Mouse (Mus musculus) G1E (cell line): ENCODE results near the gene Ppm1d. TPM values are rescaled to one million over a fixed set of nuclear protein-coding genes. Genes with fewer than 3 reads are reported as not detected.

Experiments
- ATAC-seq: 2 replicates; pipeline ENCODE4 v1.8.0; 2016; ENCODE audit warnings: mild to moderate bottlenecking; ENCODE audit not compliant: insufficient number of reproducible peaks, poor library complexity, low FRiP score, severe bottlenecking; ENCODE audit errors: extremely low read depth
- DNase-seq: peaks from one replicate; pipeline ENCODE4 v3.0.0; 2012; ENCODE audit warnings: low spot score
- H3K27me3 ChIP-seq: 2 replicates; pipeline ENCODE4 v1.6.1; 2012; ENCODE audit warnings: mild to moderate bottlenecking, low read length, inconsistent platforms; ENCODE audit not compliant: insufficient read depth
- H3K36me3 ChIP-seq: replicated peaks from 2 replicates; pipeline ENCODE3; 2012; ENCODE audit warnings: mild to moderate bottlenecking, inconsistent platforms
- H3K4me1 ChIP-seq: 2 replicates; pipeline ENCODE4 v1.6.1; 2012; ENCODE audit warnings: low read depth, low read length, inconsistent platforms, mixed read lengths; ENCODE audit not compliant: insufficient read depth
- H3K4me3 ChIP-seq: 2 replicates; pipeline ENCODE4 v1.5.1; 2012; ENCODE audit warnings: low read depth, mild to moderate bottlenecking, inconsistent platforms, low read length, moderate library complexity, mixed read lengths
- H3K9me3 ChIP-seq: replicated peaks from 2 replicates; pipeline ENCODE4 v1.6.1; 2012; ENCODE audit warnings: inconsistent platforms
- CTCF ChIP-seq: IDR thresholded peaks from 2 replicates; pipeline ENCODE4 v1.5.1; 2012; ENCODE audit warnings: low read depth, low read length, inconsistent platforms, mixed read lengths
- GATA1 ChIP-seq: IDR thresholded peaks from 2 replicates; pipeline ENCODE4 v1.6.1; 2012; ENCODE audit warnings: borderline replicate concordance, low read length, inconsistent platforms, mixed read lengths
- GATA2 ChIP-seq: IDR thresholded peaks from 2 replicates; pipeline ENCODE4 v1.6.1; 2012; ENCODE audit warnings: low read depth, low read length, inconsistent platforms, borderline replicate concordance
- POLR2AphosphoS5 ChIP-seq: IDR thresholded peaks from 2 replicates; pipeline ENCODE4 v1.6.1; 2012; ENCODE audit warnings: low read depth, low read length, inconsistent platforms; ENCODE audit not compliant: insufficient replicate concordance
- TAL1 ChIP-seq: conservative IDR thresholded peaks from 2 replicates; pipeline ENCODE4 v1.6.1; 2012; ENCODE audit warnings: low read depth, low read length, inconsistent platforms, mixed read lengths
- polyA plus RNA-seq: library from polyadenylated mRNA; stranded (reverse); fragments of >175 nt; gene quantifications from 2 replicates; pipeline ENCODE4 v1.2.3, GENCODE M21; 2012
- total RNA-seq, 2 experiments: library from RNA; stranded (forward) in 1 of 2; stranded (reverse) in 1 of 2; fragments of 200-1000 nt in 1 of 2; fragments of >200 nt in 1 of 2; fragmentation: Nextera tagmentation in 1 of 2; gene quantifications; 2 replicates each; pipeline ENCODE4 v1.2.3; 2014 to 2017

Ppm1d gene
- total and polyA plus RNA-seq, 3 experiments, result 9.9 to 44.8 (median 15.7) TPM

DNA sequence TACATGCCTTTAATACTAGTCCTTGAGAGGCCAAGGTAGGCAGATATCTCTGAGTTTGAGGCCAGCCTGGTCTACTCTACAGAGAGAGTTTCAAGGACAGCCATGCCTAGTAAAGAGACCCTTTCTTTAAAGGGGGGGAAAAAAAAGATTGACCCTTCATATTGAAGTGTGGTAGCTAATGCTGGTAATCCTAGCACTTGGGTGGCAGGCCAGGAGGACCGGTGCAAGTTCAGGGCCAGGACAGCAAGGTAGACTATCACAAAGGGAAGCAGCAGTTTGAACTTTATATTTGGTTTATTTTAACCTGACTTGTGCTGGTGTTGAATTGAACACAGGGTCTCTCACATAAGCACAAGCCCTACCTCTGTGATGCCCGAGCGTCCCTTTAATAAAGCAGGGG is 2.3 kb downstream of the Ppm1d start:
- Histone ChIP-seq H3K36me3 (peaks cover 29% of the 10 kb centered on the region), H3K4me1 (peaks cover 37% of the 10 kb centered on the region), H3K9me3 (no peaks in the 10 kb centered on the region), H3K4me3 (no peak overlapping the region; the same call in 1 of the 2 replicates), H3K27me3 (no peaks in the 10 kb centered on the region)
- TF ChIP-seq CTCF (no peak), GATA1 (no peak), POLR2AphosphoS5 (no peak), GATA2 (no peak), TAL1 (no peak)
- ATAC-seq (no peak), DNase-seq (no peak)

DNA sequence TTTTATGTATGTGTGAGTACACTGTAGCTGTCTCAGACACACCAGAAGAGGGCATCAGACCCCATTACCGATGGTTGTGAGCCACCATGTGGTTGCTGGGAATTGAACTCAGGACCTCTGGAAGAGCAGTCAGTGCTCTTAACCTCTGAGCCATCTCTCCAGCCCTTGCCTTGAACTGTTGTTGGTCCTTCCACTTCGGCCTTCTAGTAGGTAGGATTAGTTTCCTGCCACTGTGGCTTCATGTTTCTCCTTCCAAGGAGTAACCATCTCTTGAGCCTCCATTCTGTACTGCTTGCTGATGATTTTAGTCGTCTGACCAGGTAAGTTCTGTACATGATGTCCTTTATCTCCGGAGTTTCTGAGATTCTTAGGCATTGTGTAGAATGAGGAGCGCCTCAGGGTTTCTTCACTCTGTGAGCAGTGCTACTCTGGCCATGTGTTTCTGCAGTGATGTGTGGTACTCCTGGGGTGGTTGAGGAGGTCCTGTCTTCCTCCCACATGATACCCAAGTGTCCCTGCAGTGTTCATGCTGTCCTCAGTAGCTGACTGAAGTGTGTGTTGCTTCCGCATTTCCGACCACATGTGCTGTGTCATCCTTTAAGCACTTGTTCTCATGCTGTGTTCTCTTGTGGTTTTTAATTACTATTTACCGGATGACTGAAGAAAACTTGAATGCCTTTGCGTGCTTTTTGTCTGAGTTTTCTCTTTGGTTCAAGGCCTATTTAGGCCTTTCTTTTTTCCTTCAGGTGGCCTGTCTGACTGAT is 12.7 kb downstream of the Ppm1d start:
- Histone ChIP-seq H3K9me3 (no peaks in the 10 kb centered on the region), H3K4me1 (peaks cover 42% of the 10 kb centered on the region), H3K27me3 (no peaks in the 10 kb centered on the region), H3K36me3 (peaks cover 39% of the 10 kb centered on the region), H3K4me3 (peak overlapping the region; percentile 37; the same call in 1 of the 2 replicates)
- TF ChIP-seq GATA1 (no peak), CTCF (no peak), TAL1 (no peak), POLR2AphosphoS5 (no peak), GATA2 (no peak)
- ATAC-seq, result peak; percentile 91
- peak; percentile 49 for DNase-seq

- no peak for TF ChIP-seq GATA2
- no peak for TF ChIP-seq CTCF
- TF ChIP-seq POLR2AphosphoS5, result no peak
- no peak for TF ChIP-seq TAL1
- no peak for TF ChIP-seq GATA1
- Histone ChIP-seq H3K9me3 (no peaks in the 10 kb centered on the region), H3K4me1 (peaks cover 13% of the 10 kb centered on the region), H3K4me3 (no peak overlapping the region), H3K36me3 (peaks cover 56% of the 10 kb centered on the region), H3K27me3 (no peaks in the 10 kb centered on the region)
- ATAC-seq, result no peak
- no peak for DNase-seq
Measured at GRCm38 (mm10) chr11:85328717-85329116, 17.7 kb downstream of the Ppm1d start.

GRCm38 (mm10) chr11:85329167-85329894 is 18.3 kb downstream of the Ppm1d start:
- Histone ChIP-seq H3K4me3 (no peak overlapping the region), H3K27me3 (no peaks in the 10 kb centered on the region), H3K4me1 (peaks cover 6% of the 10 kb centered on the region), H3K9me3 (no peaks in the 10 kb centered on the region), H3K36me3 (peaks cover 61% of the 10 kb centered on the region)
- no peak for DNase-seq
- ATAC-seq, result no peak
- TF ChIP-seq GATA1 (no peak), POLR2AphosphoS5 (no peak), GATA2 (no peak), TAL1 (no peak), CTCF (no peak)

- H3K4me1 ChIP-seq, result peaks cover 15% of the 10 kb centered on the region
- TF ChIP-seq CTCF, result peak; percentile 40; the same call in 1 of the 2 replicates
- TF ChIP-seq GATA1, result no peak
- DNase-seq (peak; percentile 9), ATAC-seq (no peak)
- no peaks in the 10 kb centered on the region for H3K9me3 ChIP-seq
- H3K27me3 ChIP-seq, result no peaks in the 10 kb centered on the region
- no peak overlapping the region for H3K4me3 ChIP-seq
- peaks cover 74% of the 10 kb centered on the region for H3K36me3 ChIP-seq
Measured at GRCm38 (mm10) chr11:85334778-85335177, 23.7 kb downstream of the Ppm1d start.

DNA sequence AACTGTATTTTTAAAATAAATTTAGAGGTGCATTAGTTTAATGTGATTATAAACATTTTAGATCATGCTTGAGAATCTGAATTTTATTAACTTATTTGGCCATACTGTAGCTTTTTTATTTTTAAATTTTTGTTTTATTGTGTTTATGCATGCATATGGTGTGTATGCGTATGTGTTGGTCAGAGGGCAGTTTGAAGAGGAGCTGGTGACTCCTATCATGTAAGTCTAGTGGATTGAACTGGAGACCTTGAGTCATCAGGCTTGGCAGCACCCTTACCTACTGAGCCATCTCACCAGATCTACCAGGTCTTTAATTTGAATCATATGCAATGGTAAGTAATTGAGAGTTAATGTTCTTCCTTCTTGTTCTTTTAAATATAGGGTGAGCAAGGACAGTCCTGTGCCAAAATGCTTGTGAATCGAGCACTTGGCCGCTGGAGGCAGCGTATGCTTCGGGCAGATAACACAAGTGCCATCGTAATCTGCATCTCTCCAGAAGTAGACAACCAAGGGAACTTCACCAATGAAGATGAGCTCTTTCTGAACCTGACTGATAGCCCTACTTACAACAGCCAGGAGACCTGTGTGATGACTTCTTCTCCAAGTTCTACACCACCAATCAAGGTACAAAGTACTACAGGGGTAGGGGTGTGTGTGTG is 28.3 kb downstream of the Ppm1d start:
- Histone ChIP-seq H3K4me3 (no peak overlapping the region), H3K9me3 (no peaks in the 10 kb centered on the region), H3K27me3 (no peaks in the 10 kb centered on the region), H3K36me3 (peaks cover 77% of the 10 kb centered on the region), H3K4me1 (peaks cover 25% of the 10 kb centered on the region)
- DNase-seq (peak; percentile 52), ATAC-seq (peak; percentile 73)
- TF ChIP-seq CTCF (no peak), GATA1 (no peak), POLR2AphosphoS5 (no peak), TAL1 (peak; percentile 84), GATA2 (0 out of 2 replicates have a peak, but pooled peaks have one; percentile 13)
